Mouse (Mus musculus) embryonic facial prominence, embryonic 12.5 days (tissue): ENCODE measurements around the gene Alpl. TPM values are rescaled to one million over a fixed set of nuclear protein-coding genes. Genes with fewer than 3 reads are reported as not detected.

ENCODE experiments used
- ATAC-seq: fragments of 200-750 bp; cut with Nextera tagmentation; 2 replicates; pipeline ENCODE4 v1.8.0; 2017; ENCODE audit not compliant: insufficient number of reproducible peaks, insufficient read depth, low FRiP score, low TSS enrichment
- H3K27ac ChIP-seq: fragments of 300-500 bp; sonication (generic); 2 replicates; pipeline ENCODE4 v1.5.1; 2016; ENCODE audit warnings: mild to moderate bottlenecking
- H3K27me3 ChIP-seq: fragments of 300-500 bp; sonication (generic); 2 replicates; pipeline ENCODE4 v1.6.1; 2016; ENCODE audit warnings: mild to moderate bottlenecking, moderate library complexity
- H3K36me3 ChIP-seq: fragments of 300-500 bp; sonication (generic); 2 replicates; pipeline ENCODE4 v1.6.1; 2016; ENCODE audit warnings: mild to moderate bottlenecking
- H3K4me1 ChIP-seq: fragments of 300-500 bp; sonication (generic); 2 replicates; pipeline ENCODE4 v1.6.1; 2016
- H3K4me2 ChIP-seq: fragments of 300-500 bp; sonication (generic); replicated peaks from 2 replicates; pipeline ENCODE4 v1.6.1; 2016; ENCODE audit warnings: mild to moderate bottlenecking, moderate library complexity
- H3K4me3 ChIP-seq: fragments of 300-500 bp; sonication (generic); 2 replicates; pipeline ENCODE4 v1.5.1; 2016; ENCODE audit warnings: mild to moderate bottlenecking
- H3K9ac ChIP-seq: fragments of 300-500 bp; sonication (generic); 2 replicates; pipeline ENCODE4 v1.6.1; 2016; ENCODE audit warnings: mild to moderate bottlenecking, moderate library complexity
- H3K9me3 ChIP-seq: fragments of 300-500 bp; sonication (generic); 2 replicates; pipeline ENCODE4 v1.6.1; 2016; ENCODE audit warnings: mild to moderate bottlenecking, moderate library complexity
- WGBS: fragments of 180-500 bp; shearing (Covaris S2); methylation state at CpG from one replicate; pipeline ENCODE4 v1.1.7; 2016; 5-methylcytosine and 5-hydroxymethylcytosine counted together
- polyA plus RNA-seq: library from polyadenylated mRNA; unstranded; fragments of >200 nt; fragmentation: Nextera tagmentation; extraction: Ambion mirVana; gene quantifications from 2 replicates; pipeline ENCODE4 v1.2.1, GENCODE M21; 2016

Gene Alpl
- polyA plus RNA-seq, 1 experiment from 2014 or later: 23.7 TPM

GRCm38 (mm10) chr4:137706510-137706909 lies 89.7 kb downstream of the Alpl start:
- H3K9me3 ChIP-seq: no peaks in the 10 kb centered on the region
- no peak overlapping the region for H3K4me3 ChIP-seq
- H3K27ac ChIP-seq: 0 out of 2 replicates have a peak overlapping the region, but pooled peaks have one; percentile 3
- no peak for ATAC-seq
- H3K4me1 ChIP-seq: peaks cover 17% of the 10 kb centered on the region
- no peaks in the 10 kb centered on the region for H3K36me3 ChIP-seq
- 0 out of 2 replicates have a peak, but pooled peaks cover 16% of the 10 kb centered on the region for H3K27me3 ChIP-seq
- H3K4me2 ChIP-seq: no peak overlapping the region
- 64% methylated on average over 7 of the region's 7 CpGs for WGBS
- H3K9ac ChIP-seq: no peak overlapping the region

GRCm38 (mm10) chr4:137705379-137705778 lies 90.8 kb downstream of the Alpl start:
- peaks cover 20% of the 10 kb centered on the region for H3K4me1 ChIP-seq
- 82% methylated on average over 5 of the region's 5 CpGs for WGBS
- H3K4me2 ChIP-seq: no peak overlapping the region
- ATAC-seq: no peak
- H3K27ac ChIP-seq: no peak overlapping the region
- H3K9ac ChIP-seq: no peak overlapping the region
- no peaks in the 10 kb centered on the region for H3K9me3 ChIP-seq
- 0 out of 2 replicates have a peak, but pooled peaks cover 13% of the 10 kb centered on the region for H3K27me3 ChIP-seq
- no peaks in the 10 kb centered on the region for H3K36me3 ChIP-seq
- no peak overlapping the region for H3K4me3 ChIP-seq

GRCm38 (mm10) chr4:137704561-137704960 lies 91.6 kb downstream of the Alpl start:
- 64% methylated on average over 2 of the region's 2 CpGs for WGBS
- Histone ChIP-seq H3K27me3 (0 out of 2 replicates have a peak, but pooled peaks cover 9% of the 10 kb centered on the region), H3K27ac (no peak overlapping the region), H3K4me3 (no peak overlapping the region), H3K9ac (no peak overlapping the region), H3K9me3 (no peaks in the 10 kb centered on the region), H3K4me1 (peaks cover 20% of the 10 kb centered on the region), H3K36me3 (no peaks in the 10 kb centered on the region), H3K4me2 (no peak overlapping the region)
- no peak for ATAC-seq

- Histone ChIP-seq H3K27me3 (0 out of 2 replicates have a peak, but pooled peaks cover under 1% of the 10 kb centered on the region), H3K27ac (no peak overlapping the region), H3K4me3 (no peak overlapping the region), H3K9ac (no peak overlapping the region), H3K9me3 (no peaks in the 10 kb centered on the region), H3K4me2 (no peak overlapping the region), H3K4me1 (peaks cover 27% of the 10 kb centered on the region), H3K36me3 (no peaks in the 10 kb centered on the region)
- no peak for ATAC-seq
- 88% methylated on average over 5 of the region's 5 CpGs for WGBS
Measured at GRCm38 (mm10) chr4:137703077-137703476, 93.1 kb downstream of the Alpl start.

- H3K9ac ChIP-seq: no peak overlapping the region
- H3K36me3 ChIP-seq: no peaks in the 10 kb centered on the region
- H3K27ac ChIP-seq: no peak overlapping the region
- H3K4me3 ChIP-seq: no peak overlapping the region
- 62% methylated on average over 6 of the region's 6 CpGs for WGBS
- H3K9me3 ChIP-seq: no peaks in the 10 kb centered on the region
- peaks cover 21% of the 10 kb centered on the region for H3K4me1 ChIP-seq
- ATAC-seq: no peak
- no peaks in the 10 kb centered on the region for H3K27me3 ChIP-seq
- H3K4me2 ChIP-seq: no peak overlapping the region
Measured at GRCm38 (mm10) chr4:137700960-137701359, 95.2 kb downstream of the Alpl start.

GRCm38 (mm10) chr4:137699264-137700211 lies 96.6 kb downstream of the Alpl start:
- H3K4me2 ChIP-seq: no peak overlapping the region
- H3K4me1 ChIP-seq: peaks cover 28% of the 10 kb centered on the region
- no peak overlapping the region for H3K9ac ChIP-seq
- no peak overlapping the region for H3K4me3 ChIP-seq
- no peaks in the 10 kb centered on the region for H3K27me3 ChIP-seq
- no peak for ATAC-seq
- WGBS: 65% methylated on average over 21 of the region's 21 CpGs
- no peaks in the 10 kb centered on the region for H3K36me3 ChIP-seq
- H3K9me3 ChIP-seq: no peaks in the 10 kb centered on the region
- no peak overlapping the region for H3K27ac ChIP-seq

GRCm38 (mm10) chr4:137698076-137698985 lies 97.9 kb downstream of the Alpl start:
- Histone ChIP-seq H3K27ac (no peak overlapping the region), H3K9me3 (no peaks in the 10 kb centered on the region), H3K4me2 (no peak overlapping the region), H3K4me3 (no peak overlapping the region), H3K36me3 (no peaks in the 10 kb centered on the region), H3K27me3 (no peaks in the 10 kb centered on the region), H3K4me1 (peaks cover 28% of the 10 kb centered on the region), H3K9ac (no peak overlapping the region)
- 86% methylated on average over 7 of the region's 7 CpGs for WGBS
- ATAC-seq: no peak

GRCm38 (mm10) chr4:137697156-137697885 lies 98.9 kb downstream of the Alpl start:
- Histone ChIP-seq H3K27me3 (no peaks in the 10 kb centered on the region), H3K4me2 (no peak overlapping the region), H3K4me3 (no peak overlapping the region), H3K9me3 (no peaks in the 10 kb centered on the region), H3K27ac (no peak overlapping the region), H3K4me1 (peaks cover 28% of the 10 kb centered on the region), H3K9ac (no peak overlapping the region), H3K36me3 (no peaks in the 10 kb centered on the region)
- ATAC-seq: no peak
- WGBS: 75% methylated on average over 13 of the region's 13 CpGs

GRCm38 (mm10) chr4:137695900-137696299 lies 100.3 kb downstream of the Alpl start:
- H3K4me3 ChIP-seq: no peak overlapping the region
- peaks cover 24% of the 10 kb centered on the region for H3K4me1 ChIP-seq
- ATAC-seq: no peak
- H3K4me2 ChIP-seq: no peak overlapping the region
- H3K9me3 ChIP-seq: no peaks in the 10 kb centered on the region
- H3K9ac ChIP-seq: no peak overlapping the region
- H3K27me3 ChIP-seq: no peaks in the 10 kb centered on the region
- peak overlapping the region; percentile 23; the same call in 1 of the 2 replicates for H3K27ac ChIP-seq
- WGBS: 27% methylated on average over 4 of the region's 4 CpGs
- H3K36me3 ChIP-seq: no peaks in the 10 kb centered on the region

- no peak overlapping the region for H3K4me2 ChIP-seq
- no peaks in the 10 kb centered on the region for H3K9me3 ChIP-seq
- no peaks in the 10 kb centered on the region for H3K27me3 ChIP-seq
- H3K36me3 ChIP-seq: no peaks in the 10 kb centered on the region
- H3K9ac ChIP-seq: no peak overlapping the region
- 79% methylated on average over 8 of the region's 8 CpGs for WGBS
- peaks cover 24% of the 10 kb centered on the region for H3K4me1 ChIP-seq
- H3K27ac ChIP-seq: no peak overlapping the region
- no peak overlapping the region for H3K4me3 ChIP-seq
- no peak for ATAC-seq
Measured at GRCm38 (mm10) chr4:137695300-137695699, 100.9 kb downstream of the Alpl start.
